Mouse (Mus musculus) layer of hippocampus, adult 9-10 months (tissue): ENCODE measurements around the gene Nos3.

ENCODE experiments used
- DNase-seq: peaks from one replicate; pipeline ENCODE4 v3.0.0; 2022; ENCODE audit warnings: low spot score

Nos3 gene

DNA sequence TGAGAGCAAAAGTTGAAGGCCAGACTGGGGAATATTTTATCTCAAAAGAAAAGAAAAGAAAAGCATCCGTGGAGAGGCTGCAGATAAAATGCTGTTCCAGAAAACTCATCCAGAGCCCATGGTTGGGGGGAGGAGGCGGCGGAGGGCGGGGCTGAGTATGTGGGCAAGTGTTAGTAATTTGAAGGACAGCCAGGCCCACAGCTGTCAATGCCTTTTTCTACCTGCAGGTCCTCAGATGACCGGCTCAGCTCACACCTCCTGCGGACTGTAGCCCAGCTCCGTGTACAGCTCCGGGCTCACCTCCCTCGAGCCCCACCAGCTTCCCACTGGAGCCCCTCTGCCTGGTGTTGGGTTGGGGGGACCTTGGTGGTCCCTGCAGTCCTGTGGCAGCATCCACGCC lies 35.1 kb downstream of the Nos3 start:
- no peak for DNase-seq

DNA sequence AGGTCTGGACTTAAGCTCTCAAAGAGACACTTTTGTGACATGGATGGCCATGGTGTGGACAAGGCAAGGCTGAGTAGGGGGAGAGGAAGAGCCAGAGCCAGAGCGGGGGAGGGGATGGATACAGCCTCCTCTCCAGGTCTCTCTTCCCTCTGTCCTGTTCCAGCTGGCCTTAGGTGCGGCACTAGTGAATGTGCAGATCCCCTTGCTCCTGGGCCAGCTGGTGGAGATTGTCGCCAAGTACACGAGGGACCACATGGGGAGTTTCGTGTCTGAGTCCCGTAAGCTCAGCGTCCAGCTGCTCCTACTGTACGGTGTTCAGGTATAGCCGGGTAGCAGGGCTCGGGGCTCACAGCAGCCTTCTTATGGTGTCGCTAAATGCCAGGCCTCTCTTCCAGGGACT lies 35.8 kb downstream of the Nos3 start:
- DNase-seq, result no peak

DNA sequence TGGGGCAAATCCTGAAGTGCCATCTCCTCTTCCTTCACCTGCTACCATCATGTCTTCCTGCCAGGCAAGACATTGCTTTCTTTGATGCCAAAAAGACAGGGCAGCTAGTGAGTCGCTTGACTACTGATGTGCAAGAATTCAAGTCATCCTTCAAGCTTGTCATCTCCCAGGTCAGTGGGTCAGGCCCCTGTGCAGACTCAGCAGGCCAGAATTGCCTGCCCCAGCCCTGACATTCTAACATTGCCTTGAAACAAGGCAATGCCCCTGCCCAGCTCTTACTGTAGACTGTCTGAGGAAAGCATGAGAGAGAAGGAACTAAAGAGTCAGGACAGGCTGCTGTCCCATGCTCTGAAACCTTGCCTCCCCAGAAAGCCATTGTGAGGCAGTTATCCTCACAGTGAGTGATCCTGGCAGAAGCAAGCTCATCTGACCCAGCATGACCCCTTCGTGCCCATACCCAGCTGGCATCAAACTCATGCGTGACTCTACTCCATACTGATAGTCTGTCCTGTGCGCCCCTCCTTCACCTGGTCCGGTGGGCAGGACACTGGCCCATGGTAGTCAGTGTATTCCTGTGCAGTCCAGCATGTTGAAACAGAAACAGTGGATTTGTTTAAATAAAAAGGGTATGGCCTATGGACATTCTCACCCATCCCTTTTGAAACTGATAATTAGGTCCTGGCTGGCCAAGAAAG lies 36.4 kb downstream of the Nos3 start:
- no peak for DNase-seq

DNA sequence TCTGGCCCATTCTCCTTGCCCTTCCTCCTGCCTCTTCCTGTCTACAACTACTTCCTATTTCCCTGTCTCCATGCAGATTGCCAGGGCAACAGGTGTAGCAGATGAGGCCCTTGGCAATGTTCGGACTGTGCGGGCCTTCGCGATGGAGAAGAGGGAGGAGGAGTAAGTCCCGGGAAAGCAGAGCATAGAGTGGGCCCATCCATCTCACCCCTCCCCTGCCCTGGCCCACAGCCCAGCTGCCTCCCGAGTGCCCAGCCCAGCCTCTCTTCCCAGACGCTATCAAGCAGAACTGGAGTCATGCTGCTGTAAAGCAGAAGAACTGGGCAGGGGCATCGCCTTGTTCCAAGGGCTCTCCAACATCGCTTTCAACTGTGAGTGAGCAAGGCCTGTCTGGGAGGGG lies 37.4 kb downstream of the Nos3 start:
- no peak for DNase-seq

DNA sequence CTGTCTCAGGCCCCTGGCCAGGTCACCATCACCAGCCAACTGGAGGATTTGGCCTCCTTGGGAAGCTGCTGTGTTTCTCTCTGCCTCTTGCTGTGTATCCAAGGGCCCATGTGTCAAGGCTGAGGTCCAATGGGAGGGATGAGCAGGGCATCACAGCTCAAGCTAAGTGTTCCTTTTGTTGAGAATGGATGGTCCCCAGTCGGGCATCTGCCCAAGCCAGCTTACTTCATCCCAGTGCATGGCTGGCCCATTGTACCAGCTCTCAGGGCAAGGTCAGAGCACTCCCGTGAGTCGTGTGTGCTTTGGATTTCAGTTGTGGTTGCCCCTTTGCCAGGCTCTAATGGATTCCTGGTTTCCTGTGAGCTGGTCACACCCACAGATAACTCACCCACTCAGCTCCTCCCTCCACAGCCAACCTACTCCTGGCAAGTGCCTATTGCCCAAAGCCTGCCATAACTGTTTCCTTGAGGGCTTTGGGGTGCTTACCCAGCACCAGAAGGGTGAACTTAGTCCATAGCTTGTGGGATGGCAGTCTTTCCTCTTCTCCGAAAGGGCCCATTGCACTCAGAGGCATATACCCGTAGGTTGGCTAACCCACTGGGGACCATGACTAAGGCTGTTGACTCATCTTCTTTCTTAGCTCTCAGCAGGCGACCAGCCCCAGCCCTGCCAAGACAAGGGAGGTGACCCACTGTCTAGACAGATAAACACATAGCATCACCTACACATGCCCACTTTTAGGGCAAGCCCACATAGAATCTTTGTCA lies 40.2 kb downstream of the Nos3 start:
- DNase-seq, result no peak

DNA sequence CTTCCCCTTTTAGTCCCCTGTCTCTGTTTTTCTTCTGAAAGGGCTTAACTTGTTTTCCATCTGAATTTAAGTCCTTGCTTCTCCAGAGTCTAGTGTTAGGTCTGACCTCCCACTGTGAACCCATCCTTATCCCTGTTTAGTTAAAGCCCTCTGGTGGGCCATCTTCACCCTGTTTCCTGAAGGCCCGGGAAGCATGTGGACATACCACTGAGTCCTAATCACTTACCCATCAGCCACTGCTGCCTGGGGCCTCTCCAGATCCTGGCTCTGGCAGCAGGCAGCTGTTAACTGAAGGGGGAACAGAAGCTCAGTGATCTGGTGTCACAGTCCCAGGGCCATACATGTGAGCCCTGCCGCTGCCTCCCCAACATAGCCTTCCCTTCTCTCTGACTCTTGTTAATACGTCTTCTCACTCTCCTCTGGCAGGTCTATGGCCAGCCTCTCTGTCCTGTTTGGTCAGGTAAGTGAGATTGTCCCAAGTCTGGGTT lies 40.8 kb downstream of the Nos3 start:
- DNase-seq, result no peak

DNA sequence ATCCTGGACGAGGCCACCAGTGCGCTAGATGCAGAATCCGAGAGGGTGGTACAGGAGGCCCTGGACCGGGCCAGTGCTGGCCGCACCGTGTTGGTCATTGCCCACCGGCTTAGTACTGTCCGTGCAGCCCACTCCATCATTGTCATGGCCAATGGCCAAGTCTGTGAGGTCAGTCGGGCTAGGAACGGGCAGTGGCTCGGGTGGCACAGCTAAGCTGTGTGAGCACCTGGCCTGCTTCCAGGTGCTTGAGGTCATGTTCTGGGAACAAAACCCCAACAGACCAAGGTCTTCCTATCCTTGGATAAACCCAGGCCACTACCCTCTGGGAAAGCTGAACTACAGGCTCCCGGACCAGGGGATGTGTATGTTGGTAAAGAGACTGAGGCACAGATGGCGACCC lies 44.0 kb downstream of the Nos3 start:
- no peak for DNase-seq

DNA sequence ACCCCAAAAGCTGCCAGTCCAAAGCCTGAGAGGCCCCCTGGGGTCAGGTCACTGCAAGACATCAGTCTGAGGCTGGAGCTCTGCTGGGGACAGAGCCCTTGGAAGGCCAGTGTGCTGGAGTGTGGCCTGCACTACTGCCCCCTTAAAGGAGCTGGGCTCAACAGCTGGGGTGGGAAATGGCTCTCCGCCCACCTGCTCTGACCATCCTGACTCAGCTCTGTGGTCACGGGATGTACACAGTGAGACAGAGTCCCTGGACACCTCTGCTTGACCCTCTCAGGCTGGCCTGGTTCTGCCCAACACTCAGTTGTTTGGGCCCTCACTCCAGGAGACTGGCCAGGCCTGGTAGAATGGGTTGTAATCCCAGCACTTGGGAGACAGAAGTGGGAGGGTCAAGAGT lies 44.9 kb downstream of the Nos3 start:
- no peak for DNase-seq

DNA sequence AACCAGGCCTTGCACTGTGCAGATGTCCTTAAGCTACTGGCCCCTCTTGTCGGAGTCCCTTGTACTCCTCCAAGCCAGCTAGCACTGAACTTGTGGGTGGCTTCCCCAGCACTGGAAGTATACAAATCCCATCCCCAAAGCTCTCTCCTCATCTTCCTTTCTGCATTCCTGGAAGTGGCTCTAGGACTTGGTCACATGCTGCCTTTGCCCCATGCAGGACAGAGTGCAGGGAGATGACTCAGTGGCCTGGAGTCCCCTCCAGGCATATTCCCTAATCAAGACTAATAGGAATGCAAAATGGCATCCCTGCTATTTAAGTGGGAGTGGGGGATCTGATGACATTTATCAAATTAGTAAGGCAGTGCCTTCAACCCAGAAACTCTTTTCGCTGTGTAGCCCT lies 47.5 kb downstream of the Nos3 start:
- DNase-seq, result no peak

DNA sequence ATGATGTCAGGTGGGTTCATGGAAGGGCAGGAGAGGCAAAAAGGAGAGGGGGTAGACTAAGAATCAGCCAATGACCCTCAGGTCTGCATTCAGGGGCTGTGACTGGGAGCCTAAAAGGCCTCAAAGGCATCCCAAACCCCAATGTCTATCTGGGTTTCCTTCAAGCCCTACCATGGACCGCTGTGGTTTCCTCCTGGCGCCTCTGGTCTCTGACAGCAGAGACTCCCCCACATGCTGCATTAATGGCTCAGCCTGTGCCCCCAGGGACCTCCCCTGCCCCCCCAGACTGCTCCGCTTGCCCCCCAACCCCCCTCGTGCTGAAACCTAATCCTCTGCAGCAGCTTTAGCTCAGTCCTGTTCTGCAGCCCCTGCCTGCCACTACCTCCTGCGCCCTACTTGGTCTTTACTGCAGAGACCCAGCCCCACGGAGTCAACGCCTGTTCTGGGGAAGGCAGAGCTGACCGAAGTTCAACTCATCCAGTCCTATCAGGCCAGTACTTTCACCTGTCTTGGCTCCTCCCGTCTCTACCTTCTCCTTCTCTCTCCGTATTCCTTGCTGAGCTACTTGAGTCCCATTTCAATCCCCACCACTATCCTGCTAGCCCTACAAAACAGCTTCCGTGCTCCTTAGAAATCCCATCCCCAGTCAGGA lies 48.6 kb downstream of the Nos3 start, which contains the start of gene Asic3:
Gene Asic3 (plus strand): TSS at position 351 of the 652 bp plus-strand sequence.
- no peak for DNase-seq

DNA sequence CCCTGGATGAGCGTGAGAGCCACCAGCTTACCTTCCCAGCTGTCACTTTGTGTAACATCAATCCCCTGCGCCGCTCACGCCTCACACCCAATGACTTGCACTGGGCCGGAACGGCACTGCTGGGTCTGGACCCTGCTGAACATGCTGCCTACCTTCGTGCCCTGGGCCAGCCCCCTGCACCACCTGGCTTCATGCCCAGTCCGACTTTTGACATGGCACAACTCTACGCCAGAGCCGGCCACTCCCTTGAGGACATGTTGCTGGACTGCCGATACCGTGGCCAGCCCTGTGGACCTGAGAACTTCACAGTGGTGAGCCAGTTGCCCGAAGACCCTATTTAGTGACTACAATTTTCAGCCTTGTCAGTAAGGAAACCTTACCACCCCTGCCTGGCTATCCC lies 49.3 kb downstream of the Nos3 start:
- DNase-seq, result no peak

DNA sequence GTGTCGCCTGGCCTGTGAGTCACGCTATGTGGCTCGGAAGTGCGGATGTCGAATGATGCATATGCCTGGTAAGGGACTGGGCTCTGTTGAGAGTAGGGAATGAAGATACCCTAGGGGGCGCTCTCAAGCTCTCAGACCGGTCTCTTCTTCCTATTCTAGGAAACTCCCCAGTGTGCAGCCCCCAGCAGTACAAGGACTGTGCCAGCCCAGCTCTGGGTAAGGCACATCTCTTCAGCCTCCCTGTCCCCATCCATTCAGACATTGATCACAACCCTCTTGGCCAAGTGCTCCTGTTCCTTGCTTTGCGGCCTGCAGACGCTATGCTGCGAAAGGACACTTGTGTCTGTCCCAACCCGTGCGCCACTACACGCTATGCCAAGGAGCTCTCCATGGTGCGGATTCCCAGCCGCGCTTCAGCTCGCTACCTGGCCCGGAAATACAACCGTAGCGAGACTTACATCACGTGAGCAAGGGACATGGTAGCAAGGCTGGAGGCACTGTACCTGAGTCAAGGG lies 51.7 kb downstream of the Nos3 start:
- peak; percentile 73 for DNase-seq

DNA sequence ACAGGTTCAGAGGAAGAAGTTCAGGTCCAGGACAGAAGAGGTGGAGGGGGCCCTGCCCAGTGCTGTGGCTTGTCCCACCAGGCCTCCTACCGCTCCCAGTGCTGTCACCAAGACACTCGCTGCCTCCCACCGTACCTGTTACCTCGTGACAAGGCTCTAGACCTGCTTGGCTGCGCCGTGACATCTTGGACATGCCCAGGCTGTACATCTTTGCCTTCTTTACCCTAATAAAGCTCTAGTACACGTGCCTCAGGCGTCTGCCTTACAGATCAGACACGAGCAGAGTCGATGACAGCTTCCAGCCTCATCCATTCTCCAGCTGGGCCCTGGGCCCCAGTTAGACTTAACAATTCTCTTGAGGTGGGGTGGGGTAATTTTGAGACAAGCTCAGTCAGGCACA lies 53.0 kb downstream of the Nos3 start:
- no peak for DNase-seq

DNA sequence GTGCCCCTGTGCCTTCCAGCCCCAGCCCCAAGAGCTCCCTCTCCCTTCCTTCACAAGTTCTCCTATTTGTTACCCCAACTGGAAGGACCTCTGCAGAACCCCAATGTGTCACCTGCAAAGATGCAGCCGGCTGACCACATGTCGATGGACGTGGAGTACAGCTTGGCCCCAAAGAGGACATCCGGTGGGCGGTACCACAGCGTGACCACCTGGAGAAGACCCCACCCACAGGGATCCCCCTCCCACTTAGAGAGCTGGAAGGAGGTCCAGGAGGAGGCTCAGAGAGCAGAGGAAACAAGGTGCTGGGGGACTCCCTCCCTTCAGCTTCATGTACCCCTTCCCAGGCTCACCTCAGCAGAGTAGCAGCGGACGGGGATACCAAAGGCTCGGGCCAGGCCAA lies 55.8 kb downstream of the Nos3 start:
- DNase-seq, result no peak

DNA sequence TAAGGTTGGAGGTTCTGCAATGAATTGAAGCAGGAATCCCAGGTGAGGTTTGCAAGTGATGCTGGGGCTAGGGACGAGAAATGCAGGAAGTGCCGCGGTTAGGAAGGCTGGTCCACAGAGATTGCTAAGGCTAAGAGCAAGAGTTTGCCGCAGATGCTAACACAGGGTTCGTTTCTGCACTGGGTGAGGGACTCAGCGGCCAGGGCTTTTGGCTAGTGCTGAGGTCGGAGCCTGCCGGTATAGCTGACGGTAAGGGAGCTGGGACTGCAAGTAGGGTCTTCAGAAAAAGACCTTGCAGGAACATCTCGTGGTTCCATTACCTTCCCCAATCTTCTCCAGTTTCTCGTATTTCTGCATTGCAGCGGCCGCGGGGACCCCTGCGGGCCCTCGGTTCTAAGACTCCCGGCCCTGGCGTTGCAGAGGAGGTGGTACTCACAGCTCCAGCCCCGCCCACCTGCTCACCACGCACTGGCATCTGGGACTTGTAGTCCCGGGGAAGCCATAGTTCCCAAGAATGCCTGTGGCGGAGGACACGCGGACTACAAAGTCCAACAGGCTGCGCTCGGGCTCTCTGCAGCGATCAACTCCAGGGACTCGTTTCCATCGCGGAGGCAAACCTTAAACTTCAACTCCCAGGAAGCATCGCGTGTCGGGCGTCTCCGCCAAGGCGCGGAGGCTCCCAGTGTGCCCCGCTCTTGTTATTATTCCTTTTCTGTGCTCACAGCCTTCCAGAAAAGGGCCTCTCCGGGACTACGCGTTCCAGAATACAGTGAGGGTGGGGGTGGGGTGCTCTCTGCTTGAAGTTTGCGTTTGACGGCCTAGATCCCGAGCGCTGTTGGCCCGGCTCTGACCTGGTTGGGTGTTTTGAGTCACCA lies 58.8 kb downstream of the Nos3 start, which contains the start of the genes Cdk5 and Slc4a2:
Gene Cdk5 (minus strand): TSS at position 402 of the 875 bp plus-strand sequence.
Gene Slc4a2 (plus strand): TSS at position 709 of the 875 bp plus-strand sequence.
- DNase-seq, result peak; percentile 99

DNA sequence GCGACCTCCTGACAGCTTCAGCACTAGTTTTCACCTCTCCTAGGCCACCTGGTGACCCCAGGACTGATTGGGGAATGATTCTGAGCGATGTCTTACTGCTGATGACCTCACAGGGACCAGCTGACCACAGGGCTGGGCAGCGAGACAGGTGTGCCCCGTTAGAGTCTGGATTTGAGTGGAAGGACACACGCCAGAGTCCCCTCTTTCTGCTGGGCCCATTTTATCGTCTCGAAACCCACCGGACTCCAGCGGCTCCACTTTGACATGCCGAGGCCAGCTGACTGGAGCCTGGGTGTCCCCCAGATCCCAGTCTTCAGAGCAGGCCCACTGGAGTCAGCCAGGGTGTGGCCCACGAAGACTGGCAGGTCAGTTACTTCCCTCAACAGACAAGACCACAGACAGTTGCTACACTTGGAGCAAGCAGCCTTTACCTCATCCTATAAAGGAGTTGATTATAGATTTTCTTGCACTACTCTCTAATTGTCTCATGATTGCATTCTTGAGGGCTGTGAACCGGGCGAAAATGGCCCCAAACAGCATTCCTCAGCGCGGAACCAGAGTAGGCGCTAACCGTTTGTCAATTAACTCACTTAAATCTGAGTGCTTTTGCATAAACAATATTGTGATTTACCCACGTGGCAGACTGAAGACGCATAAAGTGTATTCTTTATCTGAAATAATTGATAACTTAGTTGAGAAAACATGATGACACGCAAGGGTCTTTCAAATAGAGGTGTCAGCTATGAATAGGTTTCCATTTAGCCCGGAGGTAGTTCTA lies 59.6 kb downstream of the Nos3 start:
- DNase-seq, result no peak

DNA sequence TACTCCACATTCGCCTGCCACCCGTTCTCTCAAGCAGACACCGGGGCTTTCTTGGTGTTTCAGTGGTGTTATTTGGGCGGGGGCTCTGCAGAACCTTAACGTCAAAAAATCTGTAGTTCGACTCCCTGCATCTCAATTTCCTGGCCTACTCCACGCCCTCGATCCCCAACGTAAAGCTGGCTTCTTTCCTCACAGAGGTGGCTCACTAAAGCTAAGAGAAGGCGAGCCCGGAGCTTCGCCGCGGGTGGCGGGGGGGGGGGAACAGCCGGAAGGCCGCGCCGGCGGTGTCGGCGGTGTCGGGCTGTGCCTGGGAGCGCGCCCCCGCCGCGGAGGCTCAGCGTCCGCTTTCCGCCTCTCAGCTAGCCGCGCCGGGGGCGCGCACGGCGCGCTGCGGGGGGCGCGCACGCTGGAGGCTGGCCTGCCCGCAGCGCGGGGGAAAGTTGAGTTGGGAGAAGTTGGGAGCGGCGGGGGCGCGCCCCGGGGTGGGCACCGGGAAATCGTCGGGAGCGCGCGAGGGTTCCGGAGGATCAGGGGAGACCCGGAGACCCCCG lies 60.3 kb downstream of the Nos3 start:
- no peak for DNase-seq

DNA sequence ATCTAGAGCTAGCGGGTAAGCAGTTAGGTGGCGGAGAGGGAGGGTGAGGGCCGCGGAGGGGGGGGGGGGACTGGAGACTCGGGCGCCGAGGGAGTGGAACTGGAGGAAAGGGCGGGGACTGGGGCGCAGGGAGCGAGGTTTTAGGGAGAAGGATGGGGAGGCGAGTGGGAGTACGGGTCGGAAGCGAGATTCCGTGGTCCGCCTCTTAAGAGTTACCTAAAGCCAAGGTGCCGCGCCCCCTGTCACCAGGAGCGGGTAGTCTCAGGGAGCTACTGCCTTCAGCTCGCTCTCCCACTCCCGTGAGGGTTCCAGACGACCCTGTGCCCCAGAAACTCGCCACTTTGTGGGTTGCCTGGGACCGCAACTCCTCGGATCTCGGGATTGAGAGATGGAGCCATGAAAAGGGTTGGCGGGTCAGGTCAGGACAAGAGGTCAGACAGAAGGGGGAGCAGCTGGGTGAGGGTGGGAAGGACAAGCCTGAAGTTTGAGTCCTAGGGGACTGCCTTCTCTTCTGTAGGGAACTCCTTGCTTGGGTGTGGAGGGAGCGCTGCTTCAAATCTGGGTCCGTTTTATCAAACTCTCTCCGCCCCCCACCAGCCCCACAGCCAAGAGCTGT lies 60.9 kb downstream of the Nos3 start:
- DNase-seq, result no peak

DNA sequence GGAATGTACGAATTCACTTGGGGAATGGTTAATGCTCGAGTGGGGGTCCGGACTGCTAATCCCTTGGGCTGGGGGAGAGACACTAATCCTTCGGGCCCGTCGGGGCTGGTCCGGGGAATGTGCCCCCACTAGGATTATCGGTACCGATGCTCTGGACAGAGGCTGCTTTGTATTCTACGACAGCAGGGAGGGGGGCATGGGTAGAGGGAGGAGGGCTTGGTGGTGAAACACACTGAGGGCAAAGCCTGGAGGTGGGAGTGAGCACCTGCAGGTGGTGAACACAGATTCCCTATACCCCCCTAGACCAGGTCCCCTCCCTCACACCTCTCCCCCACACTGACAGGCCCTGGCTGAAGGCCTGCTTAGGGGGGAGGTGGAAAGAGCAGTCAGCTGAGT lies 61.4 kb downstream of the Nos3 start:
- no peak for DNase-seq
